Mouse (Mus musculus): ENCODE data around the gene Acaca.

DNA sequence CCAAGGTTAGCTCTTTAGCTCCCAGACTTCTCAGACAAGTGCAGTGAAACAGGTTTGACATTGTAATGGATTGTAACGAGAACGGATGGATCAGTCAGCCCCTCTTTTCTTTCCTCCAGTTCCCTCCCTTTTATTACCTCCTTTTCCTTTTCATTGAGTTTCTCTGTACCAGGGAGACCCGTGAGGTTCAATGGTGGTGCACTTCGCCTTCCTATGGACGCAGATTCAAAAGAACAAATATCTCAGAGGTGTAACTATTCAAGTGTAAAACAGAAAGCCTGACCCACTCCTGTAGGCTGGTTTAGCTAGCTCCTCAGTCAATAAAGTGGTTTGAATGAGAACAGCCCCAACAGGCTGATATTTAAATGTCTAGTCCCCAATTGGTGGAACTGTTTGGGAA lies 47.6 kb upstream of the Acaca start:
- TF ChIP-seq GATA1 (IDR thresholded peaks at IDR 0.05; ENCODE audit: borderline replicate concordance, low read length) = no peak
- TF ChIP-seq FLI1 (IDR thresholded peaks at IDR 0.05; ENCODE audit: low read length) = no peak
